Mouse (Mus musculus) embryo, embryonic 11 days (tissue): ENCODE measurements around the gene Tubb4b.
A peak's percentile ranks its signal among the peaks of the same experiment; 100 is the strongest.
"Not testable (repeated sequence)": the region's sequence is repeated elsewhere in the genome, so short reads cannot be mapped to it uniquely, and the experiment has no call there.

Experiments used
- DNase-seq: peaks from one replicate; pipeline ENCODE4 v3.0.0-alpha.2; 2015

The Tubb4b gene

DNA sequence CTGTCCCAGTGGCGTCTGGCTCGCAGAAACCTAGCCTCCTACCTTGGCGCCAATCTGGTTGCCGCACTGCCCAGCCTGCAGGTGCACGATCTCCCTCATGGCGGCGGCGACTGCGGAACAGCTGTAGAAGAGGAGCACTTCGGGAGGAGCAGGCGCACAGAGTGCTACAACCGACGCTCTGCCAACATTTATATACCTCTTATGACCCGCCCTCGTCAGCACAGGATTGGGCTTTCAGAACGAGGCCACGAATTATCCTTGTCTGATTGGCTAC is at the start of gene Tubb4b:
Tubb4b (minus strand) TSS at position 211 of the 274 bp plus-strand sequence.
- DNase-seq, result no peak

DNA sequence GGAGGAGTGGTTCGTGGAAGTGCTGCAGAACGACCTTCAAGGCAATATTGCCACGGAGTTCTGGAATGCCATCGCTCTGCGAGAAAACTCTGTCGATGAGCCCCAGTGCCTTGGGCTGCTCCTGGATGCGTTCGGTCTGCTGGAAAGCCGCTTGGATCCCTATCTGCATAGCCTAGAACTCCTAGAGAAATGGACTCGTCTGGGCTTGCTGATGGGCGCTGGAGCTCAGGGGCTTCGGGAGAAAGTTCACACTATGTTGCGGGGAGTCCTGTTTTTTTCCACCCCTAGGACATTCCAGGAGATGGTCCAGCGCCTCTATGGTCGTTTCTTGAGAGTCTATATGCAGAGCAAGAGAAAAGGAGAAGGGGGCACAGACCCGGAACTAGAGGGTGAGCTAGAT is 48.5 kb upstream of the Tubb4b start:
- no peak for DNase-seq

DNA sequence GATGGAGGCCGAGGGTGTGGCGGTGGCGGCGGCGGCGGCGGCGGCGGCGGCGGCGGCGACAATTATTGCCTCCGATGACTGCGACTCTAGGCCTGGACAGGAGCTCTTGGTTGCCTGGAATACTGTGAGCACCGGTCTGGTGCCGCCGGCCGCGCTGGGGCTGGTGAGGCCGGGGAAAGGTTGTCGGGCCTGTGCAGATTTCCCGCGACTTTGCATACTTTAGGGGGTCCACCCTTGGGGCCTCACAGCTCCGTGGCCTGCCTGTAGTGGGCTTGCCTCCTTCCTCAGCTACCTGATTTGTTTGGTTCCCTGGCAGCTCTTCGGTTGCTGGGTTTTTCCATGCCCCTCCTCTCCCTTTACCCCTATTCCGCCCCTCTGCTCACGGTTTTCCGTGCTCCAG is 48.0 kb upstream of the Tubb4b start:
- no peak for DNase-seq

DNA sequence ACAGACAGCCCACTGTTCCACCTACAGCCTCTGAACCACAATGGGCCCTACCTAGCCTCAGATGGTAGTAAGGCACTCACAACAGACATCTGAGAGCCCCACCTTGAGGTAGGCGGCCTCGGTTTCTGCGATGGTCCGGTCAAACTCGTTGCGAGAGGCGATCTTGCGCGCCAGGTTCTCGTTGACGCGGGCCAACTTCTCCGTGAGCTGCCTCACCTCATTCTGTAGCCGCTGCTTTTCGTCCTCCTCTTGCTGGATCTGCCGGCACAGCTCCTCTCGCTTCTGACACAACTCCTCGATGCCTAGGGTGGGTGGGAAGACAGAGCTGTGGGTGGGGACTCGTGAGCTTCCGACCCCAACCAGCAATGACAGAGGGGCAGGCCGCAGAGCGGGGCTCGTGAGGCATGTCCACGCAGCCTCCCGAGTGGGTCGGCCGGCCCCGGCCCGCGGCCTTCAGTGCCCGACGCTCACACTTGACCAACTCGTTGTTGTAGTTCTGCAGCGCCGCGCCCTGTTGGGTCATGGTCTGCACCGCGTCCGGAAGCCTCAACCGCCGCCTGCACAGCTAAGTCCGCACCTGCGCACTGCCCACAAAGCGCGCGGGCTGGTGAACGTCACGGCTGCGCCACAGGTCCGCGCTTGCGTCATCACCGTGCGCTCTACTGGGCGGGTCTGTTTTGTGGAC is 47.5 kb upstream of the Tubb4b start, which contains the start of the genes Ssna1 and Anapc2:
Ssna1 (minus strand) TSS at position 612 of the 685 bp plus-strand sequence.
Anapc2 (plus strand) TSS at position 652 of the 685 bp plus-strand sequence.
- peak; percentile 99 for DNase-seq

DNA sequence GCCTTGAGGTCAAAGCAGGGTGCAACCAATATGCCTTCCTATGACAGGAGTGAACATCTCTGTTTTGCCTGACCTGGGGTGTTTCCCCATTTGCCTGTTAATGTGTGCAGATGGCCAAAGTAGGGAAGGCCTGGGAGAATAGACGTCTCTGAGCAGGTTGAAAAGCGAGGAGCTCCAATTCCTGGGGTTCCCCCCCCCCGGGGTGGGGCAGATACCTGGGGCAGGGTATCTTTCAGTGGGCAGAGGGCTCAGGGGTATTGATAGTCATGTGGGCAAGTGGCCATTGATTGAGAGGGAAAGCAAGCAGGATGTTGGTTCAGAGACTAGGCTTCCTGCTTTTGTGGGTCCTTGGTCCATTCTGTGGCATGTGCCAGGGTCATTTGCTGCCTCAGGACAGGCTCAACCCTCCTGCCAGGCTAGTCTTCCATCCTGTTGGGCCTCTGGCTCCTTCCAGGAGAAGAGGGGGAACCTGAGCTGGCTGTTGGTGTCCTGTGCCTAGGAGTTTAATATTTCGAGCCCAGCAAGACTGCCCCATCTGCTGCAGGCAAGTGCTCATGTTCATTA is 43.3 kb upstream of the Tubb4b start:
- no peak for DNase-seq

DNA sequence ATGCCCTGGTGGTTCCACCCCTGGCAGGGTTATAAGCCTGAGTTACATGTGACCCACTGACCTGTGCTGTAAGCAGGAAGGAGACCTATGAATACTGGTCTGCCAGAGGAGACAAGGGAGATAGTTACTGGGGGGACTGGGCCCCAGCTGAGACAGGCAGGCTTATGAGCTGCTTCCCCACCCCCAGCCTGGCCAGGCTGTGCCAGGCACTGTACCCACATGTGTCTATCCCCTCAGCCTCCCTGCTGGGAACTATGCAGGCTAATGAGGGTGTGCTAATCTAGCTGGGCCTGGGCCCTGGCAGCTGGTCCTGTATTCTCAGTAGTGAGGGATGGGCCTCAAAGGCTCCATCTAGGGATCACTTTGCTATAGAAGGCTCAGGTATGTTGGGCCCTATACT is 42.7 kb upstream of the Tubb4b start:
- no peak for DNase-seq

DNA sequence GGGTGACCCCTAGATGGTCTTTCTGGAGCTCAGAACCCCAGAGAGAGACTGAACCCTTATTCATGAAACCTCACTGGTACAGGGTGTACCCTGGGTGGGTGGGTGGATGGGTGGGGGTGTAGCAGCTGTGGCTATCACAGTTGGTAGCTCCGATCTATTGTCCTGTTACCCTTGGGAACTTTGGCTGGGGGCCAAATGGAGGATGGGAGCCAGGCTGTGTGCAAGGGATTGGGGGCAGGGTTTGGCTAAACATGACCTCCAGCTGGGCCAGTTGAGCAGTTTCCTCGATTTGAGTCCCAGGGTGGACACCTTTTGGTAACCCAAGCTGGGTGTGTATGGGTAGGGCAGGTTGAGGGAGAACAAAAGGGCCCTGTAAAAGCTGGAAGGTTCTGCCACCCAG is 42.2 kb upstream of the Tubb4b start:
- no peak for DNase-seq

DNA sequence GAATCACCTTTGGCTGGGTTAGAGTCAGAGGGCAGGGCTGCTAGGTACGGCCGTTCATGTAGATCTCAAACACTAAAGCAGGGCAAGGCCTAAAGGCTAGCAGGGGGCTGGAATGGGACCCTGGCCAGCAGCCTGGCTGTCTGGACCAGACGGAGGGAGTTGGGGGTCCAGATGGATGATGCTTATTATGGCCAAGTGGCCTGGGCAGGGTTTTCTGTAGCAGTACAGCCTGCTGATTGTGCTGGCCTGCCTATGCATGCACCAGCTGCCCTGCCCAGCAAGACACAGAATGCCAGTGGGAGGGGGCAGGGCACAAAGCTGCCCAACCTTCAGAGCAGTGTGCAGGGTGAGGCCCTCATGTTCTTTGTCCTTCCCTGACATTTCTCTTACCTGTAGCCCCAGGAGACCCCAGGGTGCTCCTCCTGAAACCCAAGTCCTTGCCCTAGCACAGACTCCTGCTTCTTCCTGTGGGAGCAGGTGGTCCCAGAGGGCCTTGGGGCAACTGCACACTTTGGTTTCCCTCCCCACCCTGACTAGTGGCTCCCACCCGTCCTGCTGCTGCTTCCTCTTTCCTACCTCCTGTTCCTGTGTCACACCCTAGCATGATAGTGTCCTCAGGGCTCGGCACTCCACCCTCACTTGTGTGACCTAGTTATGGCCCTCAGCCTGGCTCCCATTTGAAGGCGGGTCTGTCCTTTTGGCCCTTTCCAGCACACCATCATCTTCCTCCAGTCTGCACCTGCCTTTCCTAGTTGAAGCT is 41.6 kb upstream of the Tubb4b start:
- DNase-seq, result no peak

DNA sequence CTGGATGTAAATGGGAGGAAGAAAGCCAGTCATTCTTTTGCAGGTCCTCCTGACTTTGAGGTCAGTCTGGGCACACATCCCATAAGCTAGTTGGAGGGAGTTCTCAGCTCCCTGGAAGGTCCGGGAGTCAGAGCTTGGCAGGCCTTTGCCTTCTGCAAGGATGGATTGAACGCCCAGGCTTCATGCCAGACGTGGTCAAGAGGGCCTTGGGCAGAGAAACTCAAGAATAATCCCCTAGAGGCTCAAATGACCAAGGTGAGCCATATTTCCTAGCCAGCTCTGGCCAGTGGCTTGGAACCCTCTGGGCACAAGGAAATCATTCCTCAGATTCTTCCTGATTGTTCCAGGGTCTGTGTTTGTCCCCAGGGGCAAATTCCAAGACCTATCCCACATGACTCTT is 40.3 kb upstream of the Tubb4b start:
- DNase-seq, result no peak

DNA sequence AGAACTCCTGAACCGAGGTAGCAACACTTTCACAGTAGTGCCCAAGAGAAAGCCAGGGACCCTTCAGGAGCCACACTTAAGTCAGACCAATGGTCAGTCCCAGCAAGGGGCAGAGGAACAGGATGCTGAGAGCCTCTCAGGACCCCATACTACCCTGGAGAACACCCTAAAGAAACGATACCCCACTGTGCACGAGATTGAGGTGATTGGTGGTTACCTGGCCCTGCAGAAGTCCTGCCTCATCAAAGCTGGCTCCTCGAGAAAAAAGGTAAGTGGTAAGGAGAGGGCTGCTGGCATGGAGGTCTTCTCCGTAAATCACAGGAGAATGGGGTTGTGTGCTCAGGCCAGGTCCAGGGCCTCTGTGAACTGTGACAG is 39.8 kb upstream of the Tubb4b start:
- DNase-seq, result no peak

DNA sequence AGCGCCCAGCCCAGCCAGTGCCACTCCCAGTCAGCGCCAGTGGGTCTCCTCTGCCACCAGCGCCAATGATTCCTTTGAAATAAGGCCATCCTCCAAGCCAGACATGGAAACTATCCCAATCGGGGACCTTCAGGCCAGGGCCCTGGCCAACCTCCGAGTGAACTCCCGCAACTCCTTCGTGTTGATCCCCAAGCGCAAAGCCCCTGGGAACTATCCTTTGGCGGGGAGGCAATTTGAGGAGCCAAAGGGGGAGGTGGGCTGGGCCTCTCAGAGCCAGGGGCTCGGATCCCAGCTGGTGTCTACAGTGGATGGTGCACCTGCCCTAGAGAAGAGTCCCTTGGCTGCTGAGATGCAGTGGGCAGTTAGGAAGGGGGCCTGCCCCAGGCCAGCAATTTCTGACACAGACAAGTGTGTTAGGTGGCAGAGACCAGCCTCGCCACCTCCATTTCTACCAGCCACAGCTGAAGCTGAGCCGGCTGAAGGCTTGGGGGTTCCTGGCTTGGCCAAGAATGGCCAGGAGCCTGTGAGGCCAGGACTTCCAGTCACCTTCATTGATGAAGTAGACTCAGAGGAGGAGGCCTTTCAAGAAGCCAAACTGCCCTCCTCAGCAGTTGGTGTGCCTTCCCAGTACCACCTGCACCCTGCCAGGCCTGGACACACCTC is 39.3 kb upstream of the Tubb4b start:
- no peak for DNase-seq

DNA sequence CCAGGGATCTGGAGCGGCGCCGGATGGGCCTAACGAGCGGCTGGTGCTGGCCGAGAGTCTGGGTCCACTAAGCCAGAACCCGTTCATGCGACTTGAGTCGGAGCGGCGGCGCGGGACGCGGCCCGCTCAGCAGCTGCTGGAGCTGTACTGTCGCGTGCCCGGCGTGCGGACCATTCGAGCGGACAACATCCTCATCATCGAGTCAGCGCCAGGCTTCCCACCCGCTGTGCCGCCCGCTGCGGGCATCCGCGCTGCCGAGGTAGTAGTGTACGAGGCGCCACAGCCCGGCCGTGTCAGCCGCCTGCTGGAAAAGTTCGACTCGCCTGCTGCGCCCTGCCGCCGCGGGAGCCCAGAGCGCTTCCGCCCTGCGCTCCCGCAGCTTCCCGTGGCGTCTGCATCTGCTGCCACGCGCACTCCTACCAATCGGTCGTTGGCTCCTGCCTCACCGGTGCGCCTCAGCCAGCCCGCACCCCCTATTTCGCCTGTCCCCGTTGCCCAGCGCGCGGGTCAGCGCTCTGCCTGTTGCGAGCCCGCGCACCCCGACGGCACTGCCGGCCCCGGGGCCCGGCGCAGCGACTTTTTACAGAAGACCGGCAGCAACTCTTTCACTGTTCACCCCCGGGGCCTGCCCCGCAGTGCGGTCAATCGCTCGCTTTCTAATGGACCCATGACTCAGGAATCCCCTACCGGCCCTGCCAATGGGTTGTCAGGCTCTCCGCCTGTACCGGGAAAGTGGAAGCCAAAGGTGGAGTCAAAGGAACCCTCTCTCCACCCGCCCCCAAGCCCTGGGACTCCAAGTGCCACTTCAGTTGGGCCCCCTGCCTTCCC is 38.5 kb upstream of the Tubb4b start:
- peak; percentile 57 for DNase-seq

DNA sequence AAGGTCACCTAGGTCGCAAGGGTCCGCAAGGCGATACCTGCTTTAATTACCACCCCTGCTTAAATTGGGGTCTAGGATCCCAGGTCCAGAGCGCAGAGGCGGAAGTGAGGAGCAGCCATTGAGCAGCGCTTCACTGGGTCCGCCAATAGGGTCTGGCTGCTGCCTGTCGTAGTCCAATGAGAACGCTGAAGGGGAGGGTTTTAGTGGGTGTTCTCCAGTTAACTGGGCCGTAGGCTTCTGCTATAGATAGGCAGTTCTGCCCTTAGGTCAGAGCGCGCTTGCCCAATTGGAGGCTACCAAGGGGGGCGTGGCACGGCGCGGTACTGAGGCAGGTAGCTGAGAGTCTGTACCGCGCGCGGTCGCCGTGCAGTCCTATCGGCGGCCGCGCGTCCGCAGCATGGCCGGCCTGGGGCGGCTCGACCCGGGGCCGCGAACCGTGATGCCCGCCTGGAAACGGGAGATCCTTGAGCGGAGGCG is 37.8 kb upstream of the Tubb4b start, which contains the start of gene Tprn:
Tprn (plus strand) TSS at position 328 of the 477 bp plus-strand sequence.
- DNase-seq, result peak; percentile 97

DNA sequence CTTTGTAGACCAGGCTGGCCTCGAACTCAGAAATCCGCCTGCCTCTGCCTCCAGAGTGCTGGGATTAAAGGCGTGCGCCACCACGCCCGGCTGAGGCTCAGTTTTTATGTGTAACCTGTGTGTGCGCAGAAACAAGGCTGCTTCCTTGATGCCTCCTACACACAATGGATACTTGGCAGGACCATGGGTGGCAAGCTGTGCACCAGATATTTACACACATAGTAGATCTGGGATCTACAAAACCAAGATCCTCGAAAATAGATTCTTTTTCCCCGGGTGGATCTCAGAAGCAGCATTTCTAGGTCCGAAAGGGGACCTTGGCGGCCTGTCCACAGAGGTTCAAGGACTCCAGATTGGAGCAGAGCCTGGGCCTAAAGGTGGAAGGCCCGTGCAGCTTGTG is 37.4 kb upstream of the Tubb4b start:
- no peak for DNase-seq

DNA sequence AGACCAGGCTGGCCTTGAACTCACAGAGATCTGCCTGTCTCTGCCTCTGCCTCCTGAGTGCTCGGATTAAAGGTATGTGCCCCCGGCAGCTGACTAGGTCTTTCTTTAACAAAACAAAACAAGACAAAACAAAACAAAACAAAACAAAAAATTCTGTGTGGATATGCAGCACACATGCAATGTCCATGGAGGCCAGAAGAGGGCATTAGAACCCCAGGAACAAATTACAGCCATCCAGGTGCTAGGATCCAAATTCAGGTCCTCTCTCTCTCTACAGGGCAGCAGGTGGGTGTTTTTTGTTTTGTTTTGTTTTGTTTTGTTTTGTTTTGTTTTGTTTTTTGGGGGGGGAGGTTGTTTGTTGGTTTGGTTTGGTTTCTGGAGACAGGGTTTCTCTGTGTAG is 34.4 kb upstream of the Tubb4b start:
- DNase-seq, result no peak

DNA sequence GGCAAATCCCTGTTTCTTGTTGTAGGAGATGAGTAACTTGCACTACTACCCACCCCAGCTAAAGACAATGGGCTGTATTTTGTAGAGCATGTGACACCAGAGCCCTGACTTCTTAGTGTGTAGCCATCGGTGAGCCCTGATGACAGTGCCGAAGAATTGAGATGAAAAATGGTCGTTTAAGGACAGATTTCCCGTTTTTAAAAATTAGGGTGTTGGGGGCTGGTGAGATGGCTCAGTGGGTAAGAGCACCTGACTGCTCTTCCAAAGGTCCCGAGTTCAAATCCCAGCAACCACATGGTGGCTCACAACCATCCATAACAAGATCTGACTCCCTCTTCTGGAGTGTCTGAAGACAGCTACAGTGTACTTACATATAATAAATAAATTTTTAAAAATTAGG is 32.7 kb upstream of the Tubb4b start:
- not testable (repeated sequence) for DNase-seq

DNA sequence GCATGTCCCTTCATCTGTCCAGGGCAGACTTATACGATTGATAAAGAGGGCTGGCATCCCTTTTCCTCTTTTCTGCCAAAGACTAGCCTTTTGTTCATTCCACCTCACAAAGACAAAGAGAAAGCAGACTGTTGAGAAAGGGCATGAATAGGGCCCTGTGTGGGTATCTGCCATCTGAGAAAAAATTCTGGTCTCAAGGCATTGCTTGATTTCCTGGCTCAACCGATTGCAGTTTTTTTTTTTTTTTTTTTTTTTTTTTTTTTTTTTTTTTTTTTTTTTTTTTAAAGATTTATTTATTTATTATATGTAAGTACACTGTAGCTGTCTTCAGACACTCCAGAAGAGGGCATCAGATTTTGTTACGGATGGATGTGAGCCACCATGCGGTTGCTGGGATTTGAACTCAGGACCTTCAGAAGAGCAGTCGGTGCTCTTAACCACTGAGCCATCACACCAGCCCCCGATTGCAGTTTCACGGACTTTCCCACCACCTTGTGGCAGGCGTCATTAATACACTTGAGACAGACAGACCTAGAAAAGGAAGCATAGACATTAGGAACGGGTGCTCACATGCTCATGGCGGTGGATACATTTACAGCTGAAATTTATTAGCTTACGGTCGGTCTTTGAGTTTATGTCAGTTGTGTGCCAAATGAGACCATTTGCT is 32.1 kb upstream of the Tubb4b start:
- DNase-seq, result peak; percentile 30

DNA sequence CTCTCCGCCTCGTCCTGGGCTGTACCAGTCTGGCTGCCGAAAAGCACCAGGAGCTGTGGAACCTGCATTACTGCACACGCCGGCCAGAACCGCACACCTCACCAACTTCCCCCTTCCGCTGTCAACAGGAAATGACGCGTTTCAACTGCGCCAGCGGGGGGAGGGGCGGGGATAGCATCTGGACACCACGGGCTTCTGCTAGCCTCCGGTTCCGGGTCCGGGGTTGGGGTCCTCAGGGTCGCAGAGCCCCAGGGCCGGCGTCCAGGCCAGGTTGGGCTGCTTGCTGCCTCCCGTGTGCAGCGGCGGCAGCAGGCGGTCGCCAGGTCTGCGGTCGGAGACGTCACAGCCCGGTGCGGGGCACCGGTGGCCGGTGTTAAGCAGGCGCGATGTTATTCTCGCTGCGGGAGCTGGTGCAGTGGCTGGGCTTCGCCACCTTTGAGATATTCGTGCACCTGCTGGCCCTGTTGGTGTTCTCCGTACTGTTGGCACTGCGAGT is 30.8 kb upstream of the Tubb4b start, which contains the start of gene Tmem203:
Tmem203 (plus strand) TSS at position 156 of the 496 bp plus-strand sequence.
- peak; percentile 94 for DNase-seq

DNA sequence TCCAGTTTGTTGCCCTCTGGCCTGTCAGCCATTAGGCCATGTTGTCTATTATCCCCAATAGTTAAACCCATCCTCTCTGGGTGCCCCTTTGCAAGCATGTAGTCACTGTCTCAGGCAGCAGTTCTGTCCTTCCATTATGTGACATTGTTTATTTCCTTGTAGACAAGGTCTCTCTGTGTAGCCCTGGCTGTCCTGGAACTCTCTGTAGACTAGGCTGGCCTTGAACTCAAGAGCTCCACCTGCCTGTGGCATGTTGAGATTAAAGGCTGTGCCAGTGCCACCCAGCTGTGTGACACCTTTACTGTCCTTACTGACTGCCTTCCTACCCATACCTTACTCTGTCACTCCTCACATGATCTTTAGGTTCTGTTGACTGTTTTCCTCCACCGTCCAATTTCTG is 27.8 kb upstream of the Tubb4b start:
- DNase-seq, result no peak

DNA sequence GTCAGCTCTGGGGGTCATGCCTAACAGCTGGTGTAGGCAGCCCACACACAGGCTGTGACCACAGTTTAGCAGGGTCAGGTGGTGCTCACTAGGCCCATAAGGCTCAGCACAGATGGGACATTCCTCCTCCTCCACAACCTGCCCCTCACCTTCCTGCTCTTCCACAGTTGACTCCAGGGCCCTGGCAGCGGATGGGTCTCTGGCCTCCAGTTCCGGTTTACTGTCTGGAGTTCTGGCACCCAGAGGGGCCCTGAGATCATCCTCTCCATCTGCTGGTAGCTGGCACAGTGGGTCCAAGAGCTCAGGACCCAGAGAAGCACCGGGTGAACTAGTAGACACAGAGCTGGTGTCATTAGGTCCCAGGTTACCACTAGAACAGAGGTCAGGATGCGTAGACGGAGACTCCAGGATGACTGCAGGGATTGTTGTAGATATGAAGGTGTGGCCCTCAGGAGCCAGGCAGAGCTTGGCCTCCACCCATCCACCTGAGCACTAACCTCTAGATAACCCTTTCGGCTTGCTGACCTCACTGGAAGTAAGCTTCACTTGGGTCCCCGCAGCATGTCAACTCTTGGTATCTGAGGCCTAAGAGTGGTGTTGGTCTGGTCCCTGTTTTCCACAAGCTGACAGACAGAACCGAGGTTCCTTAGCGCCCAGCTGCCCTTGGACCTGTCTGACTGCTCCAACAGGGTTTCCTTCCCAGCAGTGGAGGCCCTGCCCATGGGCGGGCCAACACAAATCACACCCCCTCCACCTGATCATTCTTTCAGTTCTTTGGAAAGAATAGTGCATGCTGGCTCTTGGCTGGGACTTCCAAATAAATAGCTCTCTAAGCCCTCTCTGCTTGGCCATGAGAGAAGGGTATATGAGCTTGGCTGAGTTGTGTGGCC is 21.9 kb upstream of the Tubb4b start, which contains the start of gene AL732309.1:
AL732309.1 (minus strand) TSS at position 681 of the 890 bp plus-strand sequence.
- DNase-seq, result no peak

DNA sequence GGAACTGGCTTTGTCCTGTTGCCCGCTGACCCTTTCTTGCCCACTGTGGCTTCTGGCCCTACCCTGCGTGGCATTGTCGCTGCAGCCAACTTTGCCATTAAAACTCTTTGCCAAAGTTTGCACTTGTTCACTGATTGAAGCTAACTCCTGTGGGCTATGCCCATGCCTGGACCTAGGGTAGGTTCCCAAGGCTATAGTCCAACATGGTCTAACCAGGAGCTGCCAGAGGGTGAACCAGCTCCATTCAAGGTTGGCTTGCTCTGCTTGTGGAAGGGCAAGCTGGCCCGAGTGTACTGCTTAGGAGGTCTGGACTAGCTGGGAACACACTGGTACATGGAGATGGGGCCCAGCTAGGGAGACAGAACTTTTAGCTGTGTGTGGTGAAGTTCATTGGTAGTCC is 19.6 kb upstream of the Tubb4b start:
- DNase-seq, result no peak
